Mouse (Mus musculus): ENCODE measurements around the gene Ess2. TPM values are rescaled to one million over a fixed set of nuclear protein-coding genes. Genes with fewer than 3 reads are reported as not detected.
A peak's percentile ranks its signal among the peaks of the same experiment; 100 is the strongest.

Gene Ess2
- polyA plus RNA-seq, 1 experiment = 39.7 TPM

GRCm38 (mm10) chr16:17922163-17922538 is 11.0 kb upstream of the Ess2 start:
- Histone ChIP-seq H3K27ac (ENCODE audit: insufficient read depth, low read length) (peak overlapping the region; percentile 25; the same call in 1 of the 2 replicates), H3K4me3 (ENCODE audit: insufficient read depth, low read length) (peak overlapping the region; percentile 75), H3K4me1 (ENCODE audit: control insufficient read depth, insufficient read depth, low read length) (peaks cover 4% of the 10 kb centered on the region; the same call in 1 of the 2 replicates)
- TF ChIP-seq POLR2A (IDR thresholded peaks at IDR 0.05; ENCODE audit: extremely low read depth, insufficient read depth, low read length) = no peak
- no peak for TF ChIP-seq CTCF (IDR thresholded peaks at IDR 0.05; ENCODE audit: extremely low read depth, insufficient read depth, low read length)

- peak overlapping the region; percentile 25; the same call in 1 of the 2 replicates for H3K27ac ChIP-seq (ENCODE audit: insufficient read depth, low read length)
- H3K4me1 ChIP-seq (ENCODE audit: control insufficient read depth, insufficient read depth, low read length) = peaks cover 2% of the 10 kb centered on the region; the same call in 1 of the 2 replicates
- peak overlapping the region; percentile 75 for H3K4me3 ChIP-seq (ENCODE audit: insufficient read depth, low read length)
- peak; percentile 93 for TF ChIP-seq POLR2A (IDR thresholded peaks at IDR 0.05; ENCODE audit: extremely low read depth, insufficient read depth, low read length)
- TF ChIP-seq CTCF (IDR thresholded peaks at IDR 0.05; ENCODE audit: extremely low read depth, insufficient read depth, low read length) = peak; percentile 35
Observed at GRCm38 (mm10) chr16:17921325-17922162, 10.4 kb upstream of the Ess2 start.

DNA sequence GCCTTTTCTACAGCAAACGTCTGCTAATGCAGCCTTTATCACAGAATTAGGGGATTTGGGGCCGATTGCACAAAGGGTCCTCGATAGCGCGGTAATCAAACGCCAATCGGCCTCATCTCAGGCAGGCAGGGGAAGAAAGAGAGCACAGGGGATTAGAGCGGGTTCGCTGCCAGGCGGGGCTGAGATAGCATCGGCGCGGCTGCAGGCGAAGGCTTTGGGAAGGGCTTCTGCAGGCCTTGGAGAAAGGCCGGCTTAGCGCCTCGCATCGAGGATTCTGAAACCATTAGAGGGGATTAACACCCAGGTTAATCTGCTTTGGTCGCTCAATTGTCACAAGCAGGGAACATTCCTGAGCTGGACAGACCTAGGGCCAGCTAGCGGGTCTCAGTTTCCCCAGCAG is 9.4 kb upstream of the Ess2 start:
- no peak overlapping the region for H3K27ac ChIP-seq (ENCODE audit: insufficient read depth, low read length)

GRCm38 (mm10) chr16:17914307-17915249 is 3.4 kb upstream of the Ess2 start, which contains the start of gene Gsc2:
TSS of gene Gsc2 (minus strand) at chr16:17915059.
- no peak within 1 kb of the TSS for H3K27ac ChIP-seq (ENCODE audit: insufficient read depth, low read length)
- H3K4me1 ChIP-seq (ENCODE audit: control insufficient read depth, insufficient read depth, low read length) = peaks cover 5% of the 10 kb centered on the region; the same call in 1 of the 2 replicates
- TF ChIP-seq POLR2A (IDR thresholded peaks at IDR 0.05; ENCODE audit: extremely low read depth, insufficient read depth, low read length) = no peak
- no peak for TF ChIP-seq CTCF (IDR thresholded peaks at IDR 0.05; ENCODE audit: extremely low read depth, insufficient read depth, low read length)
- H3K4me3 ChIP-seq (ENCODE audit: insufficient read depth, low read length) = no peak within 1 kb of the TSS

More for the DNA sequence above, 9.4 kb upstream of the Ess2 start:
- TF ChIP-seq POLR2A (IDR thresholded peaks at IDR 0.05; ENCODE audit: extremely low read depth, insufficient read depth, low read length) (no peak), CTCF (IDR thresholded peaks at IDR 0.05; ENCODE audit: extremely low read depth, insufficient read depth, low read length) (no peak)
- Histone ChIP-seq H3K4me1 (ENCODE audit: control insufficient read depth, insufficient read depth, low read length) (peaks cover 2% of the 10 kb centered on the region; the same call in 1 of the 2 replicates), H3K4me3 (ENCODE audit: insufficient read depth, low read length) (no peak overlapping the region)

- Histone ChIP-seq H3K4me1 (ENCODE audit: control insufficient read depth, insufficient read depth, low read length) (no peaks in the 10 kb centered on the region), H3K27ac (ENCODE audit: insufficient read depth, low read length) (no peak within 1 kb of the TSS), H3K4me3 (ENCODE audit: insufficient read depth, low read length) (no peak within 1 kb of the TSS)
- TF ChIP-seq POLR2A (IDR thresholded peaks at IDR 0.05; ENCODE audit: extremely low read depth, insufficient read depth, low read length) (no peak), CTCF (IDR thresholded peaks at IDR 0.05; ENCODE audit: extremely low read depth, insufficient read depth, low read length) (no peak)
Observed at GRCm38 (mm10) chr16:17898462-17898861, 12.7 kb downstream of the Ess2 start, which contains the start of the genes Dgcr2 and Tssk2. TSS of gene Dgcr2 (minus strand) at chr16:17898562. TSS of gene Tssk2 (plus strand) at chr16:17898637.

DNA sequence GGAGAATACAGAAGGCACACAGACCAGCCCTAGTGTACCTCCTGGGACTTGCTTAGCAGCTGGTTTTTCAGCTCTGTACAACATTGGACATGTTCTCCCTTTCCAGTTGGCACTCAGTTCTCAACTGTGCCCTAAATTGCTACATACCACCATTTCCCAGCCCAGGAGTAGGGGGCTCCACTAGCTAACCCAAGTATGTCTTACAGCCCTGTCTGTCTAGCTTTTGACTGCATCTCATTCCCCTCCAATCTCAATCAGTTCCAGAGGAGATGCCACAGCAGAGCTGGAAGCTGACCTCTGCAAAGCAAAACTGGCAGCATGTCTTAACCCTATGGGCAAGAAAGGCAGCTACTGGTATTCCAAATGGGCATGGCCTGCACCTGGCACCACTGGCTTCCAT is 15.1 kb downstream of the Ess2 start:
- Histone ChIP-seq H3K4me3 (ENCODE audit: insufficient read depth, low read length) (no peak overlapping the region), H3K4me1 (ENCODE audit: control insufficient read depth, insufficient read depth, low read length) (no peaks in the 10 kb centered on the region), H3K27ac (ENCODE audit: insufficient read depth, low read length) (no peak overlapping the region)
- TF ChIP-seq CTCF (IDR thresholded peaks at IDR 0.05; ENCODE audit: extremely low read depth, insufficient read depth, low read length) = no peak
- TF ChIP-seq POLR2A (IDR thresholded peaks at IDR 0.05; ENCODE audit: extremely low read depth, insufficient read depth, low read length) = no peak

GRCm38 (mm10) chr16:17893923-17894322 is 17.2 kb downstream of the Ess2 start, which contains the start of gene Tssk1:
TSS of gene Tssk1 (plus strand) at chr16:17894223.
- Histone ChIP-seq H3K27ac (ENCODE audit: insufficient read depth, low read length) (no peak within 1 kb of the TSS), H3K4me3 (ENCODE audit: insufficient read depth, low read length) (no peak within 1 kb of the TSS), H3K4me1 (ENCODE audit: control insufficient read depth, insufficient read depth, low read length) (peaks cover 9% of the 10 kb centered on the region)
- no peak for TF ChIP-seq POLR2A (IDR thresholded peaks at IDR 0.05; ENCODE audit: extremely low read depth, insufficient read depth, low read length)
- no peak for TF ChIP-seq CTCF (IDR thresholded peaks at IDR 0.05; ENCODE audit: extremely low read depth, insufficient read depth, low read length)

DNA sequence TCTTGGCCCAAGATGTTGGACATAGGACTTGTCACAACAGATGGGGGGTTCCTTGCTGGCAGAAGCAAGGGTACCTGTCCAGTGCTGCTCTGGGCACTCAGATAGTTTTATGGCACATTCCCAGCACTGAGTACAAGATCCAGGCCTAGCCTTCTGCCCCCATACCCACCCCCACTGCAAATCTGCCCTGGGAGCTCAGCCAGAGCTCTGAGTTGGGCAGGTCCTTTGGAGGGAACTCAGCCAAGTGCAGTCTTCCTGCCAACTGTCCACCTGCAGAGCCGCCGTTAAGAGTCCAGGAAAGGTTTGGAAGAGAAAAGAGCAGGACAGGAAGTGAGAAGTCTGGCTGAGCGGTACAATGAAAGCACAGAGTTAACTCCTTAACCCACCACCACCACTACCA is 18.5 kb downstream of the Ess2 start:
- Histone ChIP-seq H3K27ac (ENCODE audit: insufficient read depth, low read length) (no peak overlapping the region), H3K4me1 (ENCODE audit: control insufficient read depth, insufficient read depth, low read length) (peaks cover 9% of the 10 kb centered on the region), H3K4me3 (ENCODE audit: insufficient read depth, low read length) (no peak overlapping the region)
- no peak for TF ChIP-seq POLR2A (IDR thresholded peaks at IDR 0.05; ENCODE audit: extremely low read depth, insufficient read depth, low read length)
- TF ChIP-seq CTCF (IDR thresholded peaks at IDR 0.05; ENCODE audit: extremely low read depth, insufficient read depth, low read length) = no peak

DNA sequence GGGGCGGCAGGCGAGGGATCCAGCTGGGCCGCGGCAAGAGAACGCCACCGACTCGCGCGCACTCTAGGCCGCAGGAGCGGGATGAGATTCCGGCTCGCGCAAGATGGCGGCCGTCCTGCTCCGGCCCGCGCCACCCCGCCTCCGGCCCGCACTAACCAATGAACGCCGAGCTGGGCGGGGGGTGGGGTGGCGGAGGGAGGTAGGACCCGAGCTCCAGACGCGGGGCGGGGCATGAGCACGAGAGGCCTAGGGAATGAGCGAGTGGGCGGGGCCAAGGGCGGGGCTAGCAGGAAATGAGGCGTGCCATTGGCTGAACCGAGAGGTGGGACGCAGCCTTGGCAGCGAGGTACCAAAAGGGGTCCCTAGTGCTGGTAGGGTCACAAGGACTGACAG is 19.6 kb downstream of the Ess2 start, which contains the start of gene Gm20518:
TSS of gene Gm20518 (minus strand) at position 105 of the 393 bp plus-strand sequence.
- Histone ChIP-seq H3K4me1 (ENCODE audit: control insufficient read depth, insufficient read depth, low read length) (peaks cover 9% of the 10 kb centered on the region), H3K4me3 (ENCODE audit: insufficient read depth, low read length) (peak within 1 kb of the TSS; percentile 81), H3K27ac (ENCODE audit: insufficient read depth, low read length) (peak within 1 kb of the TSS; percentile 92)
- TF ChIP-seq POLR2A (IDR thresholded peaks at IDR 0.05; ENCODE audit: extremely low read depth, insufficient read depth, low read length) (peak; percentile 51; the same call in 1 of the 2 replicates), CTCF (IDR thresholded peaks at IDR 0.05; ENCODE audit: extremely low read depth, insufficient read depth, low read length) (no peak)

Data from cortical plate, adult 2 months (tissue).